Mouse (Mus musculus): ENCODE measurements around the gene Herc6.

The Herc6 gene

DNA sequence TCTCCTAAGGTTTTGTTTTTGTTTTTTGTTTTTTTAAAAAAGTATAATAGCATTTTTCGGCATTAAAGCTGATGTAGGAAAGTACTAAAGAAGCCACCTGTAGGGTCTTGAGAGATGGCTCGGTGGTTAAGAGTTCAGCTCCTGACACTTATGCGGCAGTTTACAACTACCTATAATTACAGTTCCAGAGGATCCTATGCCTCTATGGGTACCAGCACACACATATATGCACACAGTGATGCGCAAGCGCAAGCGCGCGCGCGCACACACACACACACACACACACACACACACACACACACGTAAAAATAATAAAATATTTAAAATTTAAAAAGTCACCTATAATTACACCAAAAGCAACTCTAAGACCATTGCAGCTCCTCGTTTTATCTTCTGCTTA, 795 bp downstream of the Herc6 start:
- no peak for DNase-seq (ENCODE audit: low spot score in 2 of 2)

GRCm38 (mm10) chr6:57582356-57582755, 1.6 kb downstream of the Herc6 start:
- no peak for DNase-seq (ENCODE audit: low spot score in 2 of 2)

DNA sequence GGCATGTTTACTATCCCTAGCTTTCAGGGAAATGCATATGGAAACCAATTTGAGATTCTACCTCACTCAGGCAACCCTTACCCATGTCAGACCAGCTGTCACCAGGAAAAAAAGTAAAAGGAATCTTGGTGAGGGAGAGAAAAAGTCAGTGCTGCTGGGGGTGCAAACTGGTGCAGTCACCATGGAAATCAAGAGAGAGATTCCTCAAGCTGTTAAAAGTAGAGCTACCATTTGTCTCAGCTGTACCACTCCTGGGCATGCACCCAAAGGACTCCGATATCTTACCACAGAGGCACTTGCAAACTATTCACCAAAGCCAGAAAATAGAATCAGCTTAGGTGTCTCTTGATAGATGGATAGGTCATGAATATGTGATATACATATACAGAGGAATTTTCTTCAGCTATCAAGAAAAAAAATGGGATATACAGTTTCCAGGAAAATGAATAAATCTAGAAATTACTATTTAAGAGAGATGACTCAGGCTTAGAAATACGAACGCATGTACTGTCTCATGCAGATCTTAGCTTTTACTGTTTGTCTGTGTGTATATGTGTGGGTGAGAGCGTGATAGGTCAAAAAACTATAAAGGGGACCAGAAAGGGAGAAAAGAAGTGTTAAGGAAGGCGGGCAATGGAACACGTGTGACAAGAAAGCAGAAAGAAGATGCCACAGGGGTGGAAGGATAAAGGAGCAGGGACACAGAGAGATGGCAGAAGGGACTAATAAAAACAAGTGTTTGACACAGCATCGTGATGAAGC, 24.9 kb downstream of the Herc6 start:
- no peak for DNase-seq (ENCODE audit: low spot score in 2 of 2)

DNA sequence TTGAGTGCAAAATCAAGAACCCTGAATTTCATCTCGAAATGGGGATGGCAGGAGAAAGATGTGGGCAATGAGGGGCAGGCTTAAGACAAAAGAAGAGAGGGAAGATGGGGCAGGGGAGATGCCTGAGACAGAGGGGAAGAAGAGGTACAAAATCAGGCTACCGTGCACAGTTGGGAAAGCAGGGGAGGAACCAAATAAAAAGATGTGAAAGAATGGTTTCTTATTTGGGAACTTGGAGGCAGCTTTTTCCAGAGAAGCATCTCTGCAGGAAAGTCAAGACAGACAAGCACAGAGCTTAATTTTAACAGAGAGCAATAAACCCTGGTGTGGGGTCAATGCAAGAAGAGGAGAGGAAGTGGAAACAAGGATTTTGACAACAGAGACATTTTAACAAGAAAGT, 27.2 kb downstream of the Herc6 start:
- DNase-seq (ENCODE audit: low spot score in 2 of 2), result no peak

GRCm38 (mm10) chr6:57609631-57610030, 28.8 kb downstream of the Herc6 start:
- no peak for DNase-seq (ENCODE audit: low spot score in 2 of 2)

GRCm38 (mm10) chr6:57615788-57616187, 35.0 kb downstream of the Herc6 start:
- no peak for DNase-seq (ENCODE audit: low spot score in 2 of 2)

DNA sequence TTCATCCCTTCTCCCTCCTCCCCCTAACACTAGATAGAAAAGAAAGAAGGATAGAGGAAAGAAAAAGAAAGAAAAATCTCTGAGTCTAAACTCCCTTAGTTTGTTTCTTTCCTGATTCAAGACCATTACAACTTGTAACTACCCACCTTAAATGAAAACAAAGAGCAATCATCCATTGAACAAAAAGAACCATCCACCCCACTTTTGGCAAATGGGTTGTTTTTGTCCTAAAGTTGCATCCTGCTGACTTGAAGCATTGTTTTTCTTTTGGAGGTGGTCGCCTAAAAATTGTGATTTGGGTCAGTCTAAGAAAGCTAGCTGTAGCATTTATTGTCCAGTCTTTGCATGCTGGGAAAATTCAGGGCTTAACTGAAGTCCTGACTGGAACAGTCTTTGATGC, 58.7 kb downstream of the Herc6 start:
- DNase-seq (ENCODE audit: low spot score in 2 of 2), result no peak

- peak; percentile 54 to 65 for DNase-seq (ENCODE audit: low spot score in 2 of 2)
Measured at GRCm38 (mm10) chr6:57641789-57642188, 61.0 kb downstream of the Herc6 start.

DNA sequence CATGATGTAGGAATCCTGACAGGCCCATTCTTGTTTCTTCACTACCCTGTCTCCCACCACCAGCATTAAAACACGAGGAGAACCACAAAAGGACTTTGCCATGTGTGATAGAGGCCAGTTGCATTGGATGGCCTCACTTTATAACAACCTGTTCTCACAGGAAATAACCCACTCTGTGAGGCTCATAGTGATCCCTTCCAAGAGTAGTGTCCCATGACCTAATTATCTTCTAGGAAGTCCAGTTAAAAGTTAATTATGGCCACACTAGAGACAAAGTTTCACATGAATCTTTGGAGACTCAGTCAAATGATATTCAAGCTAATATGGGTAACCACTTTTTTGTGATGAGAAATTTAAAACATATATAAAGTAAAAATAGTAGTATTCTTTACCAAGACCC, 66.5 kb downstream of the Herc6 start:
- DNase-seq (ENCODE audit: low spot score in 2 of 2), result no peak

DNA sequence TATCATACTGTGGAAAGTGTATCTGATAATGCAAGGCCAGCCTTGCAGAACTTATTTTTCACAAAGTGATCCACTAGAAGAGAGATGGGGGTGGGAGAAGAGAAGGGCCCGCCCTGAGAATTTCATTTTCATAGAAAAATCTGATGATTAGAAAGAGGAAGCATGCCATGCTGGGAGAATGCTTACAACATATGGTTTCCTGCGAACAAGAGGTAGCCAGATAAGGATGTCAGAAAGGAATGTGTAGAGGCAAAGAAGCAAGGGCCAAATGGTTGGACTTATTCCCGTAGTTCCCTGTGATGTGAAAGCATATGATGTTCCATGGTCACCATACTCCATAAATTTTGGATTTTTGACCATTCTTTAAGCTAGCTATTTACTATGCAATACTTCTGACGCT, 80.5 kb downstream of the Herc6 start:
- no peak for DNase-seq (ENCODE audit: low spot score in 2 of 2)

DNA sequence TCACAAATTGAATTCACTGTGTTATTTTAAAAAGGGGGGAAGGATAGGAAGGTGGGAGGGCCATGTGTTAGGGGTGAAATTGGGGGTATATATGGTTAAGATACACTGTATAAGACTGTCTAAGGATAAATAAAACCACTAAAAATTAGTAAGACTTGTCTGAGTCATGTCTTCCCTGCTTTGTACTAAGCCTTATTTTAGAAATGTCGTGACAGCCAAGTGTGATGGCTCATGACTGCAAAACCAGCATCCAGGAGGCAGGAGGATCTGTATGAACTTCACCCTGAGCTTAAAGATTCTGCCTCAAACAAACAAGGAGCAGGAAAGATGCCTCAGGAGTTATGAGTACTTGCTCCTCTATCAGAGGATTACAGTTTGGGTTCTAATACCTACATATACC, 103.4 kb downstream of the Herc6 start:
- no peak for DNase-seq (ENCODE audit: low spot score in 2 of 2)

DNA sequence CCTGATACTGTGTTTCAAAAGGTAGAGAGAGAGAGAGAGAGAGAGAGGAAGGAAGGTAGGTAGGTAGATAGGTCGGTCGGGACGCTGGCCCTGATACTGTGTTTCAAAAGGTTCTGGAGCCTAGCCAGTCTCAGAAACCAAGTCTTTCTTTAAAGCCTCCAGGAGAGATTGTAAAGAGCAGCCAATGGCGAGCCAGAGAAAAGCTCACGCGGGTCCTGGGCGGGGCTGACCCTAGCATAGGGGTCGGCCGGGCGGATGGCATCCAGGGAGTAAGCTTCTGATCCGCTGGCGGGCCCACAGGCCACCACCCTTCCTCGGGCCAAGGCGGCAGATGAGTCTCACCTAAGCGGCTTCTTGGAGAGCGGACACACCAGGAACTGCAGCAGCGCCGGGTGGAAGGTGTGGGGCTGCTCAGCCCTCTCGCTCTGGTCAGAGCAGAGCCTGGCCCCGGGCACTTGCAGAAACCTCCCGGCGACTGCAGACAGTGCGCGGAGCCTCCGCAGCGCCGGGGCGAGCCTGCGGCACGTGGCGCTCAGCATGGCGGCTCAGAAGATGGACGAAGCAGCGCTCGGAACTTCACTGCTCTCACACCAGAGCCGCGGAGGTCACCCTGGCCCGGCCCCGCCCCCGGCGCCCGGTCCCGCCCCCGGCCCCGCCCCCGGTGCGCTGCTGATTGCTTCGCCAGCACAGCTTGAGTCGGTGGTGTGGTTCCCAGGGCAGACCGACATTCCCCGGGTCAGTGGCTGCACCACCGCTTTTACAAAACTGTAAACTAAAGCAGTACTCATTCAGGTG, 110.9 kb downstream of the Herc6 start, which contains the start of gene Pyurf:
TSS of gene Pyurf (minus strand) at position 612 of the 795 bp plus-strand sequence.
- DNase-seq (ENCODE audit: low spot score in 2 of 2), result peak; percentile 81 to 90

DNA sequence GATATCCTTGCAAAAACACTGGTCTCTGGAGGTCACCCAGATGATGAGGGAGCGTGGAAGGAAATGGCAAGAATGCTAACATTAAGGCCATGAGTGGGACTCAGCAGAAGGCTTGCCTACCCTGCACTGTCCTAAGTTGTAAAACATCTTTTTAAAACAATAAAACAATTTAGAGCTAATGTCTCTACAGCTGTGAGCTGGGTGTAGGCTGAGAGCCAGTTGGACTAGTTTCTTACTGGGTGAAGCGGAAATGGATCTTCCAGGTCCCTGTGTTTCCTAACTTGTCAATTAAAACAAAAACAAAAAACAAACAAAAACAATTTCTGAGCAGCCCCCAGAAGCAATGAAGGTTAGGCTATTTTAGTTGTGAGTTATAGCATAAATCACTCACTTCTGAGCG, 112.3 kb downstream of the Herc6 start:
- peak in 1 of 2 experiments; percentile 33 for DNase-seq (ENCODE audit: low spot score in 2 of 2)

GRCm38 (mm10) chr6:57701686-57702085, 120.9 kb downstream of the Herc6 start:
- DNase-seq (ENCODE audit: low spot score in 2 of 2), result no peak

DNA sequence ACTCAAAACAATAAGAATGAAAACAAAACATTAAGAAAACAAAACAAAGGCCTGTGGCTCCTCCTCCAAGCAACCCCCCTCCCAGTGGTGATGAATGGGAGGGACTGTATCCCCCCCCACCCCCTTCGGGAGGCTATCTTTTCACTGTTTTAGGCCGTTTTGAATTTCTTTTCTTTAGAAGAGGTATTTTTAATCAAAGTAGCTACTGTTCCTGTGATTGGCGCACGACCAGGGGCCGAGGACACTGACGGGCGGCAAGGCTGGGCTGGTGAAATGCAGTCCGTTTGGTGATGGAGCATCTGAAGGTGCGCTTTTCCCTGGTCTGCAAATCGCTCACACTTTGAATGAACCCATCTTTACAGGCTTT, 121.6 kb downstream of the Herc6 start, which contains the start of gene Lancl2:
TSS of gene Lancl2 (plus strand) at position 165 of the 367 bp plus-strand sequence.
- DNase-seq (ENCODE audit: low spot score in 2 of 2), result no peak

DNA sequence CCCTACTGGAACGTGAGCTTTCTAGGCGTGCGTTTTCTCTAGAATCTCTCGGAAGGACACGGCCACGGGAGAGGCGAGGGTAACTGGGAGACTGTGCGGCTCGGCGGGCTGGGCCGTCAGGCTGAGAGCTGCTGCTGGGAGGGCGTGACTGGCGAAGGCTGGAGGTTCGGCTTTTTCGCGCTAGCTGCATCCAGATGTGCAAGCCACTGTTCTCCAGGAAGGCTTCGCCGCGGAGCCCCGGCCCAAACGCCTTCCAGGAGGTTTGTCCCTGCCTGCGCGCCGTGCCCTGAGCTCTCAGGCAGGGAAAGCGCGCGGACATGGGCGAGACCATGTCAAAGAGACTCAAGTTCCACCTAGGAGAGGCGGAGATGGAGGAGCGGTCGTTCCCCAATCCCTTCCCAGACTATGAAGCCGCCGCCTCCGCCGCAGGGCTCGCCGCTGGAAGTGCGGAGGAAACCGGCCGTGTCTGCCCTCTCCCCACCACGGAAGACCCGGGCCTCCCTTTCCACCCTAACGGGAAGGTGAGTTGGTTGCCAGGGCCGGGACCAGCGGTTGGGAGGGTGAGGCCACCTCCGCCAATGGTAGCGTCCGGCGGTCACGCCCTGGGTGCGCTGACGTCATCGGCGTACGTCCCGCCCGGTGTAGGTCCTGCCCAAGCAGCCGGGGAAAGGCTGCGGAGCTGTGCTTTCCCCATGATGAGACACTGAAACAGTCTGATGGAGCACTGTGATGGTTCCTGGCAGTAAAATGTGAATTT, 122.1 kb downstream of the Herc6 start:
- peak; percentile 96 to 98 for DNase-seq (ENCODE audit: low spot score in 2 of 2)

DNA sequence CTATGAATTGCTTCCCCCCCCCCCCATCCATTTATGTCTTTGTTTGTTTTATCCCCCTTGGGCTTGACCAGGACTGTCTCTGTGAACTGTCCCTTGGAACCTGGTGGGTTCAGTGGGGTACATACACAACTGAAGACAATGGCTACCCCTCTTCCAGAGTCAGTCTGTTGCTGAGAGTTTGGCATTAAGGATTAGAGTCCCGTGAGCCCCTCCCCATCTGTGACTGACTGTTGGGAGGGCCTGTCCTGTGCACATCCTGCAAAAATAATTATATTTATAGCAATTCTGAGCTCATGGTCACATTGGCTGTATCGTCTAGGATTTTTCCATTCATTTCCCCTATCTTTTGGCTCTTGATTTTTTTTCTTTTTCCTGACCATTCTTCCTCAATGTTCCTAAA, 122.9 kb downstream of the Herc6 start:
- DNase-seq (ENCODE audit: low spot score in 2 of 2), result no peak

DNA sequence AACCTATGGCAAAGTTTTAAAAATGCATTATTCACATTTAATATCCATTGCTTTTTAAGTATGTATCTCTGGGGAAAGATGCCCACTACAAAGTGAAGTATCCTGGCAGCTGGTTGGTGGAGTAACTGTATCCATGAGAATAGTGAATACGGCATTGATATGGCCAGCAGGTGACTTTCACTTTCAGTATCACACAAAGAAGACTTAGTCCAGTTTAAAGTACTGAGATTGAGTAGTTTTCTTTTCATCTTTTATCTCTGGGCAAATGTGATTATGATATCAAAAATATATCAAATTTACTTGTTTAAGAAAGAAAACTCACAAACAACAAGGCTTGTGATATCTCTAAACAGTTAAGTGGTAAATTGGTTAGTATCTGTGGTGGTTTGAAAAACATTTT, 125.9 kb downstream of the Herc6 start:
- DNase-seq (ENCODE audit: low spot score in 2 of 2), result no peak

DNA sequence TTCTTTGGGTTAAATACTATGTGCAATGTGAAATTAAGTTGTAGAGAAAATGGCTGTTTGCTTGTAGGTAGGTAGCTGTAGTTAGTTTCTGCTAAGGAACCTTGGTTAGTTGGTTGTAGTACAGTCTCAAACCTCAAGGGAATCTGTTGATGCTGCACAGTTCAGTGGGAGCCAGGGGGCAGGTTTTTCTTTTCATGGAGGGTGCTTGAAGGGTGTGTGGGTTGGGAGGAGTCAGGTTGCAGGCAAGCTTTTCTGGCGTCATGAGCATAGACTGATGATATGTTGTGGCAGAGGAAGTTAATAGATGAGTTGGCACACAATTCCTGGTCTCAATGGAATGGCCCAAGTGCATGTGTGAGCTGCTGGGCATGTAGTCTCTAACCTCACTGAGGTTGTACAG, 130.9 kb downstream of the Herc6 start:
- no peak for DNase-seq (ENCODE audit: low spot score in 2 of 2)
